8 mouse cellular contexts compared by ENCODE assay signal in the genomic region with DNA sequence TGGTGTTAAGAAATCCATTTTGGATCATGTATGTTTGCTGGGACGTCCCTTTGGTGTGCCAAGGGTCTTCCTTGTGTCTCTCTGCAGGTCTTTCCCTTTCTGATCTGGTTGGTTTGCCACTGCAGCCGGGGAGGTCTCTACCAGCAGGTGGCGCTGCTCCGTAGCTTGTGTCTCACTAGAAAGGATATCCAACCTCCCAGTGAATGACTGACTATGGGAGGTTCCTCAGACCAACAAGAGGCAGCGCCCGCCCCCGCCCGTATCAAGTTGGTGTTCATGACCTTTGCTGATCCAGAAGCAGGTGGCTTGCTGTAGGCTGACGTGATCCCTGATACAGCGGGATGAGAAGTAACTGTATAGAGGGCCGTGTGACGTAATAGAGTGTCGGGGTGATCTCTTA. TPM values are rescaled to one million over a fixed set of nuclear protein-coding genes. Genes with fewer than 3 reads are reported as not detected.
DNase-seq lines count a peak whose midpoint lies in the region; TF ChIP-seq lines count a peak whose summit lies in the region.

No protein-coding gene starts in this region.

- no peak overlapping the region for H3K4me3 ChIP-seq in cortical plate, adult 2 months (ENCODE audit: insufficient read depth, low read length)
- no peak overlapping the region for H3K4me3 ChIP-seq in limb, embryonic 10.5 days

- H3K27ac ChIP-seq in cortical plate, adult 2 months (ENCODE audit: insufficient read depth, low read length), result no peak overlapping the region
- no peak overlapping the region for H3K27ac ChIP-seq in limb, embryonic 10.5 days

- H3K27me3 ChIP-seq in limb, embryonic 10.5 days (ENCODE audit: low read depth, poor library complexity, severe bottlenecking), result no peaks in the 10 kb centered on the region

- no peaks in the 10 kb centered on the region for H3K36me3 ChIP-seq in limb, embryonic 10.5 days

- H3K4me1 ChIP-seq in cortical plate, adult 2 months (ENCODE audit: control insufficient read depth, insufficient read depth, low read length), result no peaks in the 10 kb centered on the region
- H3K4me1 ChIP-seq in limb, embryonic 10.5 days, result no peaks in the 10 kb centered on the region

- no peaks in the 10 kb centered on the region for H3K9me3 ChIP-seq in limb, embryonic 10.5 days (replicated peaks)

- TF ChIP-seq CTCF in cortical plate, adult 2 months (IDR thresholded peaks at IDR 0.05; ENCODE audit: extremely low read depth, insufficient read depth, low read length), result peak; percentile 80

- intact Hi-C loops in gastrocnemius, postnatal 14 days (cut with DNase I; ENCODE audit: low total_unique reads), result no loop called here

- 27% methylated on average over 13 of the region's 13 CpGs for WGBS in limb, embryonic 10.5 days

- TF ChIP-seq POLR2A in cortical plate, adult 2 months (IDR thresholded peaks at IDR 0.05; ENCODE audit: extremely low read depth, insufficient read depth, low read length), result no peak

- peak; percentile 2 for DNase-seq in spleen, adult 12 weeks (ENCODE audit: low spot score)
- no peak for DNase-seq in spleen, postnatal 36 days (ENCODE audit: low spot score in 2 of 2)
- DNase-seq in gastrocnemius, postnatal 14 days, result peak; percentile 73
- DNase-seq in kidney, adult 9 months, result peak; percentile 76
- peak; percentile 88 for DNase-seq in limb, embryonic 10.5 days (ENCODE audit: low spot score)
- DNase-seq in neural tube, embryonic 10.5 days (ENCODE audit: extremely low spot score, low spot score), result peak; percentile 86
- DNase-seq in telencephalon, adult 2 months (ENCODE audit: low read depth, low spot score), result peak; percentile 47

RNA-seq across cellular contexts. Expression of gene Gm17720, which starts 28.0 kb away (rescaled TPM):
- not detected in 2 replicates for polyA plus RNA-seq in cortical plate, adult 2 months (2012; rRNA removed)
- not detected for total RNA-seq in gastrocnemius, postnatal 14 days (2021)
- not detected in 2 replicates for polyA plus RNA-seq in limb, embryonic 10.5 days (2016; fragmentation: Nextera tagmentation; extraction: Ambion mirVana)

RNA-seq across cellular contexts. Expression of gene Gm21964, which starts 29.5 kb away (rescaled TPM):
- polyA plus RNA-seq in cortical plate, adult 2 months (2012; rRNA removed), result not detected in 2 replicates
- not detected for total RNA-seq in gastrocnemius, postnatal 14 days (2021)
- not detected in 2 replicates for polyA plus RNA-seq in limb, embryonic 10.5 days (2016; fragmentation: Nextera tagmentation; extraction: Ambion mirVana)

RNA-seq across cellular contexts. Expression of gene Calb2, which starts 37.5 kb away (rescaled TPM):
- 14.4 and 15.3 TPM in 2 replicates for polyA plus RNA-seq in cortical plate, adult 2 months (2012; rRNA removed)
- total RNA-seq in gastrocnemius, postnatal 14 days (2021), result under 1 TPM; 0.25 to 0.27 TPM
- 2.9 and 10.2 TPM in 2 replicates for polyA plus RNA-seq in limb, embryonic 10.5 days (2016; fragmentation: Nextera tagmentation; extraction: Ambion mirVana)

RNA-seq across cellular contexts. Expression of gene Zfp612, which starts 51.0 kb away (rescaled TPM):
- 27.7 and 28.1 TPM in 2 replicates for polyA plus RNA-seq in cortical plate, adult 2 months (2012; rRNA removed)
- total RNA-seq in gastrocnemius, postnatal 14 days (2021), result 1 to 10 TPM; 5.6 to 6.3 TPM
- polyA plus RNA-seq in limb, embryonic 10.5 days (2016; fragmentation: Nextera tagmentation; extraction: Ambion mirVana), result 6.4 and 9.3 TPM in 2 replicates

Comparison
In these comparisons a context has a peak if more than half of its experiments do, and no peak if none do; other contexts are left out.
1. DNase-seq: peak in spleen, adult 12 weeks (single experiment), gastrocnemius, postnatal 14 days (single experiment), kidney, adult 9 months (single experiment), limb, embryonic 10.5 days (single experiment), neural tube, embryonic 10.5 days (single experiment) and telencephalon, adult 2 months (single experiment); none in spleen, postnatal 36 days (0 of 2).